Mouse (Mus musculus) urinary bladder, adult 18-20 months (tissue): Measurements from ENCODE around the gene Mast3.
"Not testable (repeated sequence)": the region's sequence is repeated elsewhere in the genome, so short reads cannot be mapped to it uniquely, and the experiment has no call there.

ENCODE experiments used
- DNase-seq, 2 experiments: peaks; one replicate each; pipeline ENCODE4 v3.0.0; 2022; ENCODE audit warnings: low spot score in 2 of 2, mixed read lengths in 2 of 2

Mast3 gene

GRCm38 (mm10) chr8:70834071-70834470 is 29.2 kb upstream of the Mast3 start:
- no peak for DNase-seq

DNA sequence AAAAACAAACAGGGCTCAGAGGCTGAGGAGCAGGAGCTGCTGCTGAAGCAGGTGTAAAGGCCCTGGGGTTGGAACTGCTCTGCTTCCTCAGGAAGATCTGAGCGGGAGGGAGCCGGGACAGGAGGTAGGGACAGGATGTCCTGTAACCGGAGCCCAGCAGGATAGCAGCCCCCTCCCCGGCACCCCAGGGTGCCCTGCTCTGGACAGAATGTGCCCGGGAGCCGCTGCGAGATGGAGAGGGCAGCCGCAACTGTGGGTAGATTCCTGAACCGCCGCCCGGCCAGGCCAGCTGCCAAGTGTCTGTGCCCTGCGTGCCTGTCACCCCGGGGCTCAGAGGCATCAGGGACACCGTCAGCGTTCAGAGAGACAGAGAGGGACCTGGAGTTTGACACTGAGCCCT is 28.7 kb upstream of the Mast3 start:
- no peak for DNase-seq

- no peak for DNase-seq
These were observed 28.2 kb upstream of the Mast3 start for GRCm38 (mm10) chr8:70833018-70833482.

GRCm38 (mm10) chr8:70832371-70832770 is 27.5 kb upstream of the Mast3 start:
- DNase-seq = no peak

DNA sequence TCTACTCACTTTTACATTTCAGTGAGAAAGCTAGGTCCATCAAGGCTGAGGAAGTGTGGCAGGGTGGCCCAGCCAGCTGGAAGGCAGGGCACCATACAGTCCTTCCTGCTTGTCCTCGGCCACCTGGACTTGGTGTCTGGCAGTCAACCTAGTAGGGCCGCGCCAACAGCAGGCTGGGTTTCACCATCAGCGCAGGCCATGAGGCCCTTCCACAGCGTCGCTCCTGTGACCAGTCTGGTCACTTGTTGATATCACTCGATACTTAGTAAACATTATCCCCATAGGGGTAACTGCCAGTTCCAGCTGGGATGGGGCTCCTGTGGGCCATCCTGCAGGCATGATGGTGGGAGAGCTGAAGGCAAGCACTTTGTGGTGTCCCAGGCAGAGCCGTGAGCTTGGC is 26.7 kb upstream of the Mast3 start:
- no peak for DNase-seq

GRCm38 (mm10) chr8:70827796-70828195 is 22.9 kb upstream of the Mast3 start:
- no peak for DNase-seq

- no peak for DNase-seq
These were observed 22.2 kb upstream of the Mast3 start for GRCm38 (mm10) chr8:70827010-70827409.

DNA sequence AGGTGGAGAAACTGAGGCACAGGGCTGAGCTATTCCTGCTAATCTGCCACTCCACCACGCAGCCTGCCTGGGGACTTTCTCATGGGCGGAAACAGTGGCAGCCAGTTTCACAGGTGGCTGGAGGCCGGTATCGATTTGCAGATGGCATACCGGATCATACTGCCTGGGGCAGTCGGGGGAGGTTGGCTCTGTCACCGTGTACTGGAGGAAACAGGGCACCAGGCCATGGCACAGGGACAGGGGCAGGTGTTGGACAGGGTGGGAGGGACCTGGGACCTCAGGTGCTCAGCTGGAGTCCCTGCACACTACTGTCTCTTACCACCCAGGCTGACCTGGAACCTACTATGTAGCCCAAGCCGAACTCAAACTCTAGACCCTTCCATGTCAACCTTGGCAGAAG is 21.0 kb upstream of the Mast3 start:
- no peak for DNase-seq

DNA sequence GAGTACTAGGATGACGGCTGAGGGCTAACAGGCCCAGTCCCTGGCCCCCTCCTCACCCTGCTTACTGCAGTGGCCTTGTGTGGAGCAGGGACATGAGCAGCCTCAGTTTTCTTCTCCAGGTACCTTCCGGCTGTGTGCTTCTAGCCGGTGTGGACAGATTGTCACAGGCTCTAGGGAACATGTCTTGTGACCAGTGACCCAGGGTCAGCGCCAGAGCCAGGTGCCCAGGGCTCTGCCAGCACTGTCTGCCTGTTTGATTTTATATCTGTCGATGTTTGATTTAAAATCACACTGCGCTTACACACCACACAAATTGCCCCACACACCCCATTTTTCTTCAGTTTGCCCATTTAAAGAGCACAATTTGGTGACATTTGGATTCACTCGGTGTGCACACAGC is 18.9 kb upstream of the Mast3 start:
- DNase-seq = no peak

DNA sequence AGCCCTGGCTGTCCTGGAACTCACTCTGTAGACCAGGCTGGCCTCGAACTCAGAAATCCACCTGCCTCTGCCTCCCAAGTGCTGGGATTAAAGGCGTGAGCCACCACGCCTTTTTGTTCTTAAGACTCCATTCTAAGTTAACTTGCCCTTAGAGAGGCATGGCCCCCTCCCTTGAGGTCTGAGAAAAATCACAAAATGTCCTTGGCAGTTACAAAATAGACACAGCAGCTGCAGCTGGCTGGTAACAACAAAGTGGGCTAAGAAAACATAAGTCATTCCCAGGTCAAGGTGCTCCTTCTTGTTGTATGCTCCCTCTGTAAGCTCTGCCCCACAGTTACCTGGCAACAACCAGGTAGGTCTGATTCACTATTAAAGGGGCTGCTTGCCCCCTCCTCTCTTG is 17.7 kb upstream of the Mast3 start:
- not testable (repeated sequence) for DNase-seq

- DNase-seq = no peak
These were observed 17.1 kb upstream of the Mast3 start for GRCm38 (mm10) chr8:70821992-70822391.

DNA sequence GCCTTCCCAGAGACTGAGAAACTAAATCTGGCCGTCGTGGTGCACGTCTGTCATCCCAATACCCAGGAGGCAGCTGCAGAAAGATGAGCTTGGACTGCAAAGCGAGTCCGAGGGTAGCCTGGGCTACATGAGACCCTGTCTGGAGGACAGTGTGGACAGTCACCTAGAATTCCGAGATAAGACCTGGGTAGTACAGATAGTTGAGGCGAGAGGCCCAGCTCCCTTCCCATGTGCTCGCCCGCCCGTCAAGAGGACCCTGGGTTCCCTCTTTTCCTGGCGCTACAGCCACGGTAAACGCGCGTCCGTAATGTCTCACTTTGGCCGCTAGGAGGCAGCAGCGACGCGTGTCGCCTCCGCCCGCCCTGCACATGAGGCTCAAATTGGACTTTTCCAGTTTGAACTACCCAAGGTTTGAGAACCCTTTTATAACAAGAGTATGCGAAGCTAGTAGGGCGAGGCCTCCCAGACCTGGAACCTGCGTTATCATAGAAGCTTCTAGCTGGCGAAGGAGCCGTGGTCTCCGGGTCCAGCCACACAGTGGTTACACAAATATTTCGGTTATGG is 16.6 kb upstream of the Mast3 start:
- DNase-seq = peak in 1 of 2 experiments; percentile 57

DNA sequence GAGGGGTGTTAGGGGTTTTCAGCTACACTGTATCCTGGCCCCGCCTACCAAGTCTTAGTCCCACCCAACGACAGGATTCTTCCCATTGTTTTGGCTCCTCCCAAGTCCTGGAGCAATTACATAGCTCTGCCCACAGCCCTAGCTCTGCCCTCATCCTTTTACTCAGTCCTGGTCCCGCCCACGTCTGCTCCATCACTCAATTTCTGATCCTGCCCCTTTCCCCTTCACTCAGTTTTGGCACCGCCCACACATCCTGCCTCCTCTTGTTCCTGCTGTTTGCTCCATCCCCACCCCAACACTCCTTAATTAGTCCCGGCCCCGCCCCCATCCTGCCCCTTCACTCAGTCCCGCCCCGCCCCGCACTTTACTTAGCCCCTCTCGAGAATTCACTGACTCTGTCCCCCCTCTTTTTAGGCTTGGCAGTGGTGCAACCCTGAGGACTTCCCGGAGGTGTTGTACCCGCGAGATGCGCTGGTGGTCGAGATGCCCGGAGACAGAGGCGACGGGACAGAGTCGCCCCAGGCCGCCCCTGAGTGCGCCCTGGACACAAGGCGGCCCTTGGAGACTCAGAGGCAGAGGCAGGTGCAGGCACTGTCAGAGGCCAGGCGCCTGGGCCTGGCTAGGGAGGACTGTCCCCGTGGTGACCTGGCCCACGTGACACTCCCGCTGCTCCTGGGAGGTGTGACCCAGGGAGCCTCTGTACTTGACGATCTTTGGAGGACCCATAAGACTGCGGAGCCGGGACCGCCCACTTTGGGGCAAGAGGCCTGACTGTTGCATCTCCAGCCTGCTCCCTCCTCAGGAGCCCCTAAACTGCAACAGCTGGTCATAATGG is 15.5 kb upstream of the Mast3 start:
- DNase-seq = no peak

DNA sequence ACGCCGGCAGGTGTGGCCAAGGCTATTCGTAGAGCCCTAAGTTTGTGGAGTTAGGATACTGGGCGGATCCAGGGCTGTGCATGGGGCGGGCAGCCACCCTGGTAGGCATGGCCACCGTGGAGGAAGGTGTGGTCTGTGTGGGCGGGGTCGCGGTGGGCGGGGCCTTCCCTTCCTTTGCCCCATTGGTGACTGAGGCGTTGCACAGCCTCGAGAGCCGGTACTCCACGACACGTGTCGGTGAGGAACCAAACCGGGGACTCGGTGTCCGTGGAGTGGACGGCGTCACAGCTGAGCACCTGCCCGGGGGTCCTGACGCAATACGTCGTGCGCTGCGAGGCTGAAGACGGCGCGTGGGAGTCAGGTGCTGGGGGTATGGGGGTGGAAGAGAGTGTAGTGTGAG is 11.8 kb upstream of the Mast3 start:
- DNase-seq = peak in 1 of 2 experiments; percentile 56

- no peak for DNase-seq
These were observed 8.0 kb upstream of the Mast3 start for GRCm38 (mm10) chr8:70812885-70813284.

GRCm38 (mm10) chr8:70812055-70812454 is 7.2 kb upstream of the Mast3 start:
- DNase-seq = no peak

GRCm38 (mm10) chr8:70810962-70811680 is 6.3 kb upstream of the Mast3 start:
- DNase-seq = no peak

- no peak for DNase-seq
These were observed 4.3 kb upstream of the Mast3 start for GRCm38 (mm10) chr8:70808955-70809701.

DNA sequence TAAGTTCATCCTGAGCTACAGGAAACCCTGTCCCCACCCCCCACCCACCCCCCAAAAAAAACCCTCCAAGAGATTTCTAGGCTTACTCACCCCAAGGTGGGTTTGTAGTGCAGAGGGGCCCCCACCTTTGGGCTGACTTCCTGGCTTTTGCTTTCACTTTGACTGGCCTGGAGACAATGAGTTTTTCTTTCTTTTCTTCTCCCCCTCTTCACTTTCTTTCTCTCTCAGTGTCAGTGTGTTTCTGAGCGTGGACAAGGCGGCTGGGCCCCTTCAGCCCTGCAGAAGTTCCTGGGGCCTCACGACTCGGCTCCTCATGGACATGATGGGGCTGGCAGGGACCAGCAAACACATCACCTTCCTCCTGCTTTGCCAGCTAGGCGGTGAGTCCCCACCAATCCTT is 3.4 kb upstream of the Mast3 start, which contains the start of gene Il12rb1:
Gene Il12rb1, plus strand, starts transcription at position 211 of the 400 bp plus-strand sequence.
- no peak for DNase-seq

DNA sequence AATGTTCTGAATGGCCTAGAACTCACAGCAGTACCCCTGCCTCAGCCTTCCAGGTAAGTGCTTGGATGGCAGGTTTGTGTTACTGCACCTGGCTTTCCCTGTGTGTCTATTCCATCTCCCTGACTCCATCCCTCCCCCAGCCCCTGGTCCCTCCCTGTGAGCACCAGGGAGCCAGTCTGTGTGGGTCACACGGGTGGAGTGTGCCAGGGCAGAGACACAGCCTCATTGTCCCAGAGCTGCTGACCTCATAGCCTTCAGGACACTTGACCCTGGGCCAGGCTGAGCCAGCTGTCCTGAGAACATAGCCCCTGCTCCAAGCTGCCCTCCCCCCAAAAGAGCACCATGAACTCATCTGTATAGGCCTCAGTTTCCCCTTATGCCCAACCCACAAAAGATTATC is 2.5 kb upstream of the Mast3 start:
- DNase-seq = no peak

GRCm38 (mm10) chr8:70806541-70806940 is 1.7 kb upstream of the Mast3 start:
- no peak for DNase-seq
